Mouse (Mus musculus) limb, embryonic 10.5 days (tissue): Measurements from ENCODE around the gene Mvb12b. TPM values are rescaled to one million over a fixed set of nuclear protein-coding genes. Genes with fewer than 3 reads are reported as not detected.

Experiments used
- DNase-seq: peaks from one replicate; pipeline ENCODE4 v3.0.0-alpha.2; 2017; ENCODE audit warnings: low spot score
- H3K27ac ChIP-seq: fragments of 300-500 bp; sonication (generic); 2 replicates; pipeline ENCODE4 v1.5.1; 2016; ENCODE audit warnings: mild to moderate bottlenecking
- H3K27me3 ChIP-seq: fragments of 300-500 bp; sonication (generic); 2 replicates; pipeline ENCODE4 v1.6.1; 2016; ENCODE audit warnings: low read depth, mild to moderate bottlenecking; ENCODE audit not compliant: poor library complexity, severe bottlenecking
- H3K36me3 ChIP-seq: fragments of 300-500 bp; sonication (generic); 2 replicates; pipeline ENCODE4 v1.6.1; 2016; ENCODE audit warnings: mild to moderate bottlenecking, moderate library complexity
- H3K4me1 ChIP-seq: fragments of 300-500 bp; sonication (generic); 2 replicates; pipeline ENCODE4 v1.6.1; 2016
- H3K4me3 ChIP-seq: fragments of 300-500 bp; sonication (generic); 2 replicates; pipeline ENCODE4 v1.5.1; 2016; ENCODE audit warnings: mild to moderate bottlenecking, moderate library complexity
- H3K9me3 ChIP-seq: fragments of 300-500 bp; sonication (generic); replicated peaks from 2 replicates; pipeline ENCODE4 v1.6.1; 2016; ENCODE audit warnings: mild to moderate bottlenecking
- WGBS: fragments of 180-500 bp; shearing (Covaris S2); methylation state at CpG from one replicate; pipeline ENCODE4 v1.1.7; 2016; 5-methylcytosine and 5-hydroxymethylcytosine counted together
- polyA plus RNA-seq: library from polyadenylated mRNA; unstranded; fragments of >200 nt; fragmentation: Nextera tagmentation; extraction: Ambion mirVana; gene quantifications from 2 replicates; pipeline ENCODE4 v1.2.1, GENCODE M21; 2016

The Mvb12b gene
- polyA plus RNA-seq, 1 experiment from 2014 or later = 17.5 TPM

- no peak overlapping the region for H3K4me3 ChIP-seq
- peak; percentile 68 for DNase-seq
- no peaks in the 10 kb centered on the region for H3K27me3 ChIP-seq
- H3K27ac ChIP-seq = peak overlapping the region; percentile 81
- WGBS = 39% methylated on average over 8 of the region's 8 CpGs
- peaks cover 13% of the 10 kb centered on the region; the same call in 1 of the 2 replicates for H3K36me3 ChIP-seq
- H3K9me3 ChIP-seq = no peaks in the 10 kb centered on the region
- H3K4me1 ChIP-seq = peaks cover 87% of the 10 kb centered on the region
Measured at GRCm38 (mm10) chr2:33814581-33814980, 73.2 kb downstream of the Mvb12b start.

GRCm38 (mm10) chr2:33813501-33814240 lies 74.1 kb downstream of the Mvb12b start:
- DNase-seq = peak; percentile 63
- peak overlapping the region; percentile 81 for H3K27ac ChIP-seq
- peaks cover 4% of the 10 kb centered on the region; the same call in 1 of the 2 replicates for H3K36me3 ChIP-seq
- 28% methylated on average over 8 of the region's 8 CpGs for WGBS
- no peaks in the 10 kb centered on the region for H3K9me3 ChIP-seq
- no peaks in the 10 kb centered on the region for H3K27me3 ChIP-seq
- H3K4me3 ChIP-seq = peak overlapping the region; percentile 14; the same call in 1 of the 2 replicates
- H3K4me1 ChIP-seq = peaks cover 95% of the 10 kb centered on the region

- Histone ChIP-seq H3K4me3 (no peak overlapping the region), H3K9me3 (no peaks in the 10 kb centered on the region), H3K4me1 (peaks cover 94% of the 10 kb centered on the region), H3K27me3 (no peaks in the 10 kb centered on the region), H3K27ac (peak overlapping the region; percentile 81), H3K36me3 (no peaks in the 10 kb centered on the region)
- WGBS = 61% methylated on average over 11 of the region's 11 CpGs
- DNase-seq = no peak
Measured at GRCm38 (mm10) chr2:33812980-33813379, 74.8 kb downstream of the Mvb12b start.

- no peaks in the 10 kb centered on the region for H3K36me3 ChIP-seq
- peak overlapping the region; percentile 81 for H3K27ac ChIP-seq
- no peaks in the 10 kb centered on the region for H3K27me3 ChIP-seq
- DNase-seq = no peak
- H3K9me3 ChIP-seq = no peaks in the 10 kb centered on the region
- peaks cover 78% of the 10 kb centered on the region for H3K4me1 ChIP-seq
- 75% methylated on average over 17 of the region's 17 CpGs for WGBS
- H3K4me3 ChIP-seq = no peak overlapping the region; the same call in 1 of the 2 replicates
Measured at GRCm38 (mm10) chr2:33811349-33811890, 76.3 kb downstream of the Mvb12b start.

- H3K4me3 ChIP-seq = no peak overlapping the region
- no peak for DNase-seq
- WGBS = 82% methylated on average over 3 of the region's 3 CpGs
- no peaks in the 10 kb centered on the region for H3K36me3 ChIP-seq
- H3K4me1 ChIP-seq = peaks cover 65% of the 10 kb centered on the region
- no peak overlapping the region for H3K27ac ChIP-seq
- H3K27me3 ChIP-seq = no peaks in the 10 kb centered on the region
- no peaks in the 10 kb centered on the region for H3K9me3 ChIP-seq
Measured at GRCm38 (mm10) chr2:33809081-33809480, 78.7 kb downstream of the Mvb12b start.

- DNase-seq = no peak
- no peaks in the 10 kb centered on the region for H3K9me3 ChIP-seq
- peaks cover 5% of the 10 kb centered on the region for H3K36me3 ChIP-seq
- H3K27ac ChIP-seq = no peak overlapping the region
- no peak overlapping the region for H3K4me3 ChIP-seq
- peaks cover 64% of the 10 kb centered on the region for H3K4me1 ChIP-seq
- 94% methylated on average over 5 of the region's 5 CpGs for WGBS
- H3K27me3 ChIP-seq = no peaks in the 10 kb centered on the region
Measured at GRCm38 (mm10) chr2:33808032-33808431, 79.7 kb downstream of the Mvb12b start.

GRCm38 (mm10) chr2:33805640-33806039 lies 82.1 kb downstream of the Mvb12b start:
- peaks cover 63% of the 10 kb centered on the region for H3K4me1 ChIP-seq
- peak overlapping the region; percentile 58 for H3K27ac ChIP-seq
- H3K27me3 ChIP-seq = no peaks in the 10 kb centered on the region
- WGBS = 85% methylated on average over 11 of the region's 11 CpGs
- no peak for DNase-seq
- no peak overlapping the region for H3K4me3 ChIP-seq
- H3K9me3 ChIP-seq = no peaks in the 10 kb centered on the region
- peaks cover 22% of the 10 kb centered on the region for H3K36me3 ChIP-seq

GRCm38 (mm10) chr2:33803717-33804214 lies 84.0 kb downstream of the Mvb12b start:
- no peak overlapping the region for H3K4me3 ChIP-seq
- no peaks in the 10 kb centered on the region for H3K27me3 ChIP-seq
- WGBS = 82% methylated on average over 4 of the region's 4 CpGs
- no peaks in the 10 kb centered on the region for H3K9me3 ChIP-seq
- peaks cover 25% of the 10 kb centered on the region for H3K36me3 ChIP-seq
- H3K27ac ChIP-seq = no peak overlapping the region; the same call in 1 of the 2 replicates
- H3K4me1 ChIP-seq = peaks cover 50% of the 10 kb centered on the region
- DNase-seq = no peak

- Histone ChIP-seq H3K4me1 (peaks cover 49% of the 10 kb centered on the region), H3K36me3 (peaks cover 27% of the 10 kb centered on the region), H3K27ac (peak overlapping the region; percentile 33; the same call in 1 of the 2 replicates), H3K27me3 (no peaks in the 10 kb centered on the region), H3K9me3 (no peaks in the 10 kb centered on the region), H3K4me3 (no peak overlapping the region)
- WGBS = 94% methylated on average over 12 of the region's 12 CpGs
- DNase-seq = no peak
Measured at GRCm38 (mm10) chr2:33803083-33803615, 84.6 kb downstream of the Mvb12b start.

- Histone ChIP-seq H3K27ac (peak overlapping the region; percentile 70), H3K4me3 (no peak overlapping the region), H3K36me3 (peaks cover 29% of the 10 kb centered on the region), H3K27me3 (no peaks in the 10 kb centered on the region), H3K4me1 (peaks cover 61% of the 10 kb centered on the region), H3K9me3 (no peaks in the 10 kb centered on the region)
- no peak for DNase-seq
- 75% methylated on average over 13 of the region's 13 CpGs for WGBS
Measured at GRCm38 (mm10) chr2:33801760-33802159, 86.0 kb downstream of the Mvb12b start.

GRCm38 (mm10) chr2:33801336-33801735 lies 86.4 kb downstream of the Mvb12b start:
- Histone ChIP-seq H3K4me3 (no peak overlapping the region), H3K27ac (peak overlapping the region; percentile 70), H3K4me1 (peaks cover 65% of the 10 kb centered on the region), H3K9me3 (no peaks in the 10 kb centered on the region), H3K36me3 (peaks cover 29% of the 10 kb centered on the region), H3K27me3 (no peaks in the 10 kb centered on the region)
- DNase-seq = no peak
- 79% methylated on average over 8 of the region's 8 CpGs for WGBS

- H3K4me1 ChIP-seq = peaks cover 69% of the 10 kb centered on the region
- H3K9me3 ChIP-seq = no peaks in the 10 kb centered on the region
- peaks cover 29% of the 10 kb centered on the region for H3K36me3 ChIP-seq
- no peak for DNase-seq
- no peak overlapping the region; the same call in 1 of the 2 replicates for H3K27ac ChIP-seq
- WGBS = 95% methylated on average over 6 of the region's 6 CpGs
- no peaks in the 10 kb centered on the region for H3K27me3 ChIP-seq
- no peak overlapping the region for H3K4me3 ChIP-seq
Measured at GRCm38 (mm10) chr2:33800221-33800620, 87.5 kb downstream of the Mvb12b start.
